Mouse (Mus musculus): ENCODE data around the gene Cxcl3. TPM values are rescaled to one million over a fixed set of nuclear protein-coding genes. Genes with fewer than 3 reads are reported as not detected.
A peak's percentile ranks its signal among the peaks of the same experiment; 100 is the strongest.

Gene Cxcl3
- polyA plus RNA-seq (2012; rRNA removed) = not detected in 2 replicates

GRCm38 (mm10) chr5:90785659-90786588 lies at the start of gene Cxcl3:
TSS of gene Cxcl3 (plus strand) at chr5:90786103.
- Histone ChIP-seq H3K4me3 (ENCODE audit: insufficient read depth, low read length) (no peak within 1 kb of the TSS), H3K27ac (ENCODE audit: insufficient read depth, low read length) (no peak within 1 kb of the TSS), H3K4me1 (ENCODE audit: control insufficient read depth, insufficient read depth, low read length) (no peaks in the 10 kb centered on the region)
- TF ChIP-seq POLR2A (IDR thresholded peaks at IDR 0.05; ENCODE audit: extremely low read depth, insufficient read depth, low read length) (no peak), CTCF (IDR thresholded peaks at IDR 0.05; ENCODE audit: extremely low read depth, insufficient read depth, low read length) (no peak)

- TF ChIP-seq POLR2A (IDR thresholded peaks at IDR 0.05; ENCODE audit: extremely low read depth, insufficient read depth, low read length) = no peak
- no peak overlapping the region for H3K27ac ChIP-seq (ENCODE audit: insufficient read depth, low read length)
- no peak overlapping the region for H3K4me3 ChIP-seq (ENCODE audit: insufficient read depth, low read length)
- no peaks in the 10 kb centered on the region for H3K4me1 ChIP-seq (ENCODE audit: control insufficient read depth, insufficient read depth, low read length)
Measured at GRCm38 (mm10) chr5:90742029-90742428, 43.9 kb upstream of the Cxcl3 start.

- TF ChIP-seq POLR2A (IDR thresholded peaks at IDR 0.05; ENCODE audit: extremely low read depth, insufficient read depth, low read length) = no peak
- TF ChIP-seq CTCF (IDR thresholded peaks at IDR 0.05; ENCODE audit: extremely low read depth, insufficient read depth, low read length) = no peak
- Histone ChIP-seq H3K4me3 (ENCODE audit: insufficient read depth, low read length) (no peak overlapping the region), H3K4me1 (ENCODE audit: control insufficient read depth, insufficient read depth, low read length) (no peaks in the 10 kb centered on the region), H3K27ac (ENCODE audit: insufficient read depth, low read length) (no peak overlapping the region)
Measured at GRCm38 (mm10) chr5:90753934-90754333, 32.0 kb upstream of the Cxcl3 start.

GRCm38 (mm10) chr5:90758020-90758605 lies 27.8 kb upstream of the Cxcl3 start:
- H3K27ac ChIP-seq (ENCODE audit: insufficient read depth, low read length) = no peak overlapping the region

GRCm38 (mm10) chr5:90759077-90760065 lies 26.5 kb upstream of the Cxcl3 start, which contains the start of gene Cxcl5:
TSS of gene Cxcl5 (plus strand) at chr5:90759360.
- TF ChIP-seq CTCF (IDR thresholded peaks at IDR 0.05; ENCODE audit: extremely low read depth, insufficient read depth, low read length) (no peak), POLR2A (IDR thresholded peaks at IDR 0.05; ENCODE audit: extremely low read depth, insufficient read depth, low read length) (no peak)
- Histone ChIP-seq H3K27ac (ENCODE audit: insufficient read depth, low read length) (no peak within 1 kb of the TSS), H3K4me1 (ENCODE audit: control insufficient read depth, insufficient read depth, low read length) (no peaks in the 10 kb centered on the region), H3K4me3 (ENCODE audit: insufficient read depth, low read length) (peak within 1 kb of the TSS; percentile 34)

More at GRCm38 (mm10) chr5:90758020-90758605, 27.8 kb upstream of the Cxcl3 start:
- no peak for TF ChIP-seq CTCF (IDR thresholded peaks at IDR 0.05; ENCODE audit: extremely low read depth, insufficient read depth, low read length)
- no peak for TF ChIP-seq POLR2A (IDR thresholded peaks at IDR 0.05; ENCODE audit: extremely low read depth, insufficient read depth, low read length)
- no peak overlapping the region for H3K4me3 ChIP-seq (ENCODE audit: insufficient read depth, low read length)
- H3K4me1 ChIP-seq (ENCODE audit: control insufficient read depth, insufficient read depth, low read length) = no peaks in the 10 kb centered on the region

- no peaks in the 10 kb centered on the region for H3K4me1 ChIP-seq (ENCODE audit: control insufficient read depth, insufficient read depth, low read length)
- no peak for TF ChIP-seq POLR2A (IDR thresholded peaks at IDR 0.05; ENCODE audit: extremely low read depth, insufficient read depth, low read length)
- TF ChIP-seq CTCF (IDR thresholded peaks at IDR 0.05; ENCODE audit: extremely low read depth, insufficient read depth, low read length) = no peak
- H3K27ac ChIP-seq (ENCODE audit: insufficient read depth, low read length) = no peak overlapping the region
- H3K4me3 ChIP-seq (ENCODE audit: insufficient read depth, low read length) = no peak overlapping the region
Measured at GRCm38 (mm10) chr5:90760303-90760702, 25.6 kb upstream of the Cxcl3 start.

GRCm38 (mm10) chr5:90760844-90761243 lies 25.1 kb upstream of the Cxcl3 start:
- Histone ChIP-seq H3K27ac (ENCODE audit: insufficient read depth, low read length) (no peak overlapping the region), H3K4me3 (ENCODE audit: insufficient read depth, low read length) (no peak overlapping the region), H3K4me1 (ENCODE audit: control insufficient read depth, insufficient read depth, low read length) (no peaks in the 10 kb centered on the region)
- TF ChIP-seq POLR2A (IDR thresholded peaks at IDR 0.05; ENCODE audit: extremely low read depth, insufficient read depth, low read length) = no peak
- no peak for TF ChIP-seq CTCF (IDR thresholded peaks at IDR 0.05; ENCODE audit: extremely low read depth, insufficient read depth, low read length)

GRCm38 (mm10) chr5:90761834-90762233 lies 24.1 kb upstream of the Cxcl3 start:
- Histone ChIP-seq H3K4me1 (ENCODE audit: control insufficient read depth, insufficient read depth, low read length) (no peaks in the 10 kb centered on the region), H3K4me3 (ENCODE audit: insufficient read depth, low read length) (no peak overlapping the region), H3K27ac (ENCODE audit: insufficient read depth, low read length) (no peak overlapping the region)
- no peak for TF ChIP-seq CTCF (IDR thresholded peaks at IDR 0.05; ENCODE audit: extremely low read depth, insufficient read depth, low read length)
- no peak for TF ChIP-seq POLR2A (IDR thresholded peaks at IDR 0.05; ENCODE audit: extremely low read depth, insufficient read depth, low read length)

All from cortical plate, adult 2 months (tissue).